Mouse (Mus musculus) CD4-positive helper T cell, adult 2 months (primary cell): ENCODE measurements around the gene Gzma.

Experiments
- DNase-seq: peaks from one replicate; pipeline ENCODE4 v3.0.0-alpha.2; 2012; ENCODE audit warnings: low read depth, missing footprints, low spot score

Gzma gene

DNA sequence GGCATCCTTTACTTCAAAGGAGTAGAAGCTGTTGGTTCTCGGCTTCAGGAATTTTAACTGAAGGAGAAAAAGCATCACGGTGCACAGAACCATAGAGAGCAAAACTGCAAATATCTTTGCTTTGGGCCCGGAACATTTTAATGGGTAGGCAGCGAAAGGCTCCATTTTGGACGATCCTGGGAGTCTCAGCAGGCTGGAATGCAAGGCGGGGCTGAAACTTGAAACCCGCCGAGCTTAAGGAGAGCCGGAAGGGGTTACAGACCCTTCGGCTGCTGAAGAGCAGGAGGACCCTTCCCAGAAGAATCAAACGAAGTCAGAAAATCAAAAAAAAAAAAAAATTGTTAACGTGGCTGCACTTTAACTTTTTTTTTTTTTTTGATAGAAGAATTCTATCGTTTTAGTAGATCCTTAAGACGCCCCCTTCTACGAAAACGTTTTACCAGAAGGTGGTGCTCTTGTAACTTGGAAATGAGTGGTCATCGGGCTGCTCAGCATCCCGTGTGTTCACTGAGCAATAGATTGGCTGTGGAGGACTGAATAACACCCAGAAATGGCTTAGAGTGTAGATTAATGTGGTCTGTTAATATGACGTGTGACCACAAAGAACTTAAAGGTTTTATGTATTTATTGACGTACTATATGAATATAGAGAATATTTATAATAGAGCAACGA, 54.4 kb downstream of the Gzma start, which contains the start of gene Gpx8:
TSS of gene Gpx8 (minus strand) at position 200 of the 673 bp plus-strand sequence.
- peak; percentile 49 for DNase-seq

DNA sequence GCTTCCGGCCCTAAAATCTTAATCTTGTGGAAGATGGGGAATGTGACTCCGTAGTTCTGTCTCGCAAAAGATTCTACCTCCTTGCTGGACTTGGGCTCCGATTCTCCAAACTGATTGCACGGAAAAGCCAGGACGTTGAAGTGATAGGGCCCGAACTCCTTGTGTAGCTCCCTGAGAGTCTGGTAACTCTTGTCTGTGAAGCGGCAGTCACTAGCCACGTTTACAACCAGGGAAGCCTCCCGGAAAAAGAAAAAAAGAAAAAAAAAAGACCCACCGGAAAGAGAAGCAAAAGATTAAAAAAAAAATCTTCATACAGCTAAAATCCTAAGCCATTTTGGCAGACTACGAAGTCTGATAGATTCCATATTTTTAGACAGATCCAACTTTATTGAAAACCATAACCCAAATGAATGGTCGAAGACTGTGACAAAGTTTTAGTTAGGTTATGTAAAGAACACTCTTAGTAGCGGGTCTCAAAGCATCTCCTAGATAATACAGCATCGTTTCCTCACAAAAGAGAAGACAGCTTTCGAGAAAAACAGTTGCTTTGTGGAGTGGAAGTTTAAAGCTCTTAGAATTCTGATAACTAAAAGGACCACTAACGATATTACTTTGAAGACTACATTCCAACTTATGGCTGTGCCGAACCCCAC, 55.2 kb downstream of the Gzma start:
- DNase-seq, result no peak

DNA sequence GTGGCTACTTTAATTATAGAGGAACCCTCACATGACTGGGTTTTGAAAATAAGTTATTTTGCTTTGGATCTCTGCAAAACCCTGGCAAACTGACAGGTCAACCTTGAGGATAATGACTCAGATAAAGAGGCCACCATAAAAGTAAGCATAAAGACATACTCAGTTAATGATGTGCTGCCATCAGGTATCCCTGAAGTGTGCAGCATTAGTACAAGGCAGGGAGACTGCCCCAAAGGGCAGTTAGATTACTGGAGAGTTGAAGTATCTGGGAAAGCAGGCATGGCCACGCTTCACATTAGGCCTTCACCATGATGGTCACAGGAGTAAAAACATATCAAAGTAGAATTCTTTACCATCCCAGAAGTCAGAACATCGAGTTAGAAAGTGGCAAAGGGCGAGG, 55.9 kb downstream of the Gzma start:
- no peak for DNase-seq
